Mouse (Mus musculus) thymus, postnatal 0 days (tissue): ENCODE measurements around the gene Mdm4. TPM values are rescaled to one million over a fixed set of nuclear protein-coding genes. Genes with fewer than 3 reads are reported as not detected.
"Not testable (repeated sequence)": the region's sequence is repeated elsewhere in the genome, so short reads cannot be mapped to it uniquely, and the experiment has no call there.

Source experiments
- DNase-seq: peaks from one replicate; pipeline ENCODE4 v3.0.0-alpha.2; 2015; ENCODE audit warnings: low spot score
- polyA plus RNA-seq: library from polyadenylated mRNA; unstranded; fragments of >200 nt; fragmentation: Nextera tagmentation; extraction: Ambion mirVana; gene quantifications from 2 replicates; pipeline ENCODE4 v1.2.1, GENCODE M21; 2015

Gene Mdm4
- polyA plus RNA-seq, 1 experiment from 2014 or later = 36.9 TPM

DNA sequence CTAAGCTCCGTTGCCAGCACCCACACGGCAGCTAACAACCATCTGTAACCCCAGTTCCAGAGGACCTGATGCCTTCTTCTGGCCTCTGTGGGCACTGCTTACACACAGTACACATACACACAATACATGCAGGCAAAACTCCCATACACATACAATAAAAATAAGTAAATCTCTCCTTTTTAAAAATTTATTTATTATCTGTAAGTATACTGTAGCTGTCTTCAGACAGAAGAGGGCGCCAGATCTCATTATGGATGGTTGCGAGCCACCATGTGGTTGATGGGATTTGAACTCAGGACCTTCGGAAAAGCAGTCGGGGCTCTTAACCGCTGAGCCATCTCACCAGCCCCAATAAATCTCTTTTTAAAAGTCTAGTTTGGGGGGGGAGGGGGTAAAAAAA lies 9.0 kb downstream of the Mdm4 start:
- no peak for DNase-seq

GRCm38 (mm10) chr1:133020137-133020894 lies 10.0 kb downstream of the Mdm4 start:
- DNase-seq = no peak

GRCm38 (mm10) chr1:133019312-133019711 lies 11.0 kb downstream of the Mdm4 start:
- DNase-seq = no peak

DNA sequence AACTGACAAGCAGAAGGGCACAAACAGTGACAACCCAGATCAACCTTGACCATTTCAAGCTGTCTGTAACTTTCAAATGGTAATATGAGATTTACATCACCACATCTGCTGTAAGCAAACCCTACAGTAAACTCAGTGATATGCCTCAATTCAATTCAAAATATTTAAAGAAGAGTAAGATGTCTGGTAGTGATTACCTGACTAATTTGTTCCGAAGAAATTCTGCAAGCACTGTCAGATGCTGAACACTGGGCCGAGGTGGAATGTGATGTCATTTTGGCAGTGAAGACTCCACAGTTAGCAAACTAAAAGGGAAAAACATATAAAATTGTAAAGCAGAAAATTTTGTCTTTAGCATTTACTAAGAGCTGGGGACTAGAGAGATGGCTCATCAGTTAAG lies 11.8 kb downstream of the Mdm4 start:
- no peak for DNase-seq

DNA sequence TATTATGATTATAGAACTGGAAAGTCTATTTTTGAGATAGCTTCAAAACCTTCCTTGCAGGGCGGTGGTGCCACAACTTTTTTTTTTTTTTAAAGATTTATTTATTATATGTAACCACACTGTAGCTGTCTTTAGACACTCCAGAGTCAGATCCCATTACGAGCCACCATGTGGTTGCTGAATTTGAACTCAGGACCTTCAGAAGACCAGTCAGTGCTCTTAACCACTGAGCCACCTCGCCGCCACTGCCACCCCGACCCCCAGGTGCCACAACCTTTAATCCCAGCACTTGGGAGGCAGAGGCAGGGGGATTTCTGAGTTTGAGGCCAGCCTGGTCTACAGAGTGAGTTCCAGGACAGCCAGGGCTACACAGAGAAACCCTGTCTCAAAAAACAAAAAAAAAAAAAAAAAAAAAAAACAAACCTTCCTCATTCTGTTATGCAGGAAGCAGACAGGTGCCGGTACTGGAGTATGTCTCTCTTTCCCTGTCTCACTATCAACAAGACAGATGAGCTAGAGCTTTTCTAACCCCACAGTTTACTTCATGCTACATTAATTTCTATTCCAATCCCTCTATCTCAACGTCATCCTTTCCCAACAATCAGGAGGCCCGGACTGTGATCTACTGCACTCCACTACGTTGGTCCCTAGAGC lies 13.5 kb downstream of the Mdm4 start:
- no peak for DNase-seq

DNA sequence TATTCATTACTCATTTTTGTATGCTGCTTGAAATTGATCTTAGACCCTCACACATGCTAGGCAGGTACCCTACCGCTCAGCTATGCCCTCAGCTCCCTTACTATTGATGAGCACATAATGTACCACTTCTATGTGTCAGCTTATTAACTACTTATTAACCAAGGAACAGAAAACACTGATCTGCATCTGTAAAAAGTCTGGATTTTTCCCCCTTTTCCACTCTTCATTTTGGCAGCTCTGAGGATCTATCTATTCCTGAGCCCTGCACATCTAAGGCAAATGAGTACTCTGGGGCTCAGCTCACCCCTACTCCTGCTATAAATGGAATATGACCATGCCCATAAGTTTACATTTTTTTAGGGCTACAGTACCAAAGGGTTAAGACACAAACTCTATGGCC lies 16.2 kb downstream of the Mdm4 start:
- no peak for DNase-seq

DNA sequence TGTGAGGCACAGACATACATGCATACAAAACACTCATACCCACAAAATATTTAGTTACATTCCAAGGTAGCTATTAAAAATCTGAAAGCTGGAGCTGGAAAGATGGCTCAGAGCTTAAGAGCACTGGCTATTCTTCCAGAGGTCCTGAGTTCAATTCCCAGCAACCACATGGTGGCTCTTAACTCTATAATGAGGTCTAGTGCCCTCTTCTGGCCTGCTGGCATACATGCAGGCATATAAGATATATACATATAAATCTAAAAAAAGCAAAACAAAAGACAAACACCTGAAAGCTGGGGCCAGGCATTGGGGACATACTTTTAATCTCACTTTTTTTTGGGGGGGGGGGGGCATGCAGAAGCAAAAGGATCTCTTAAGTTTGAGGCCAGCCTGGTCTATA lies 17.0 kb downstream of the Mdm4 start:
- DNase-seq = no peak

- DNase-seq = peak; percentile 53
Observed at GRCm38 (mm10) chr1:133011955-133012841, 18.2 kb downstream of the Mdm4 start.

DNA sequence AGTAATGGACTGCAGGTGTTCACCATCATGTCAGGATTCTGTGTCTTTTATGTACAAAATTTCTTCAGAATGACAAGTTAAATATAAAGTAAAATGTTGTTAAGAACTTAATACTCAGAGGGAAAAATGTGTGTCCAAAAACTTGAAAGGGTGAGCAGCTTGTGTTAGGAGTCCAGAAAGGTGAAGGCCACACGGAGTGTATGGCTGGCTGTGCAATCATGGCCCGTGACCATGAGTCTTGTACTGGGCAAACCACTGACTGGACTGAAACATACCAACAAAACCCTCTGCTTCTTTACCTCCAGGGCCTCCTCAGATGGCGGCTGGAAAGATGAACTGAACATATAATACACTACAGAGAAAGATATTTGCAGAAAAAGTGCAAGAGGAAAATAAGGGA lies 23.8 kb downstream of the Mdm4 start:
- no peak for DNase-seq

- no peak for DNase-seq
Observed at GRCm38 (mm10) chr1:133000347-133000746, 30.0 kb downstream of the Mdm4 start.

DNA sequence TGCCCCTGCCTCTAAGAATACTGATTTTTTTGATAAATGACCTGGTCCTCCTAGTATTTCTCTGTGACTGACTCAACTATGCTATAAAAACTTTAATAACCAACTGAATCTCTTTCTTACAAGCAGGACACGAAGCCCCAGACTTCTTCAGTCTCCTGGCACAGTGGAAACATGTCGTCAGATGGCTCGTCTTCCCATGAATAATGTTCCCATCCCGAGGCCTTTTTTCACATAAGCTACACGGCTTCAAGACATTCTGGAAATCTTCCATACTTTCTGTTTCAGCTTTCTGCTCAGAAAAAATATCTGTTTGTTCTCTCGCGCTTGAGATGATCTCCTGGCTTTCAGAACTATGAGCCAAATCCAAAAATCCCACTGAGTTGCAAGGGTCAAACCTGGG lies 38.8 kb downstream of the Mdm4 start:
- DNase-seq = no peak

DNA sequence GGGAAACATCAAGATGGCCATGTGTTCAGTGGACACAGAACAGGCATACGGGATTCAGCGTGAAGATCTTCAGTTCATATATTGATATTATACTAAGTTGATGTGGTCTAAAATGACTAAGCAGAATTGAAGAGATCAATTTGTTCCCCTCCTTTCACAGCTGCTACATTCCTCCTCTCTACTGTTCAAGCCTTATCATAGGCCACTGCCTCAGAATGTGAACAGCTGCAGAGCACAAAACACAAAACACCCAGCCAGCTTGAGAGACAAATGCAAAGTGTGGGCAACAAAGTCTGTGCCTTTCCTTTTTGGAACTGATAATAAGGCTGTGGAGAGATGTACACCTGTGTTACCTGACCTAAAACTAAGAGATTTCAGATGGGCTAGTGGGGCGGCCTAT lies 39.6 kb downstream of the Mdm4 start:
- DNase-seq = no peak

- DNase-seq = not testable (repeated sequence)
Observed at GRCm38 (mm10) chr1:132988556-132989459, 41.6 kb downstream of the Mdm4 start.

DNA sequence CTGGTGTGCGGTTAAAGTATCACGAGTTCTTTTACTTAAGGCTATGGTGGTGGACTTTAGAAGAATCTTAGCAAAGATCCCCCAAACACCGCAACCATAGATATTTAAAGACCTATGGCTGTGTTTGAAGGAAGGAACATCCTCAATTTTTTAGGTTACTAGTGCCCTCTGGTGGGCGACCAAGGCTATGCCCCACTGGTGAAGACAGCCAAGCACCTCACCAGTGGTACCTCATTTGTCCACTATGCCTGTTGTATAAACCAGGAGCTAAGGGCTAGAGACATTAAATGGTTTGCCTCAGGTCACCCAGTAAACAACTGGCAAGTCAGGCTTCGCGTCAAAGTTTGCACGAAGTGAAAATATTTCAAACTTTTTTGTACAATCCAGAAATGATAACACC lies 47.6 kb downstream of the Mdm4 start:
- peak; percentile 62 for DNase-seq

GRCm38 (mm10) chr1:132981232-132981631 lies 49.1 kb downstream of the Mdm4 start:
- no peak for DNase-seq

DNA sequence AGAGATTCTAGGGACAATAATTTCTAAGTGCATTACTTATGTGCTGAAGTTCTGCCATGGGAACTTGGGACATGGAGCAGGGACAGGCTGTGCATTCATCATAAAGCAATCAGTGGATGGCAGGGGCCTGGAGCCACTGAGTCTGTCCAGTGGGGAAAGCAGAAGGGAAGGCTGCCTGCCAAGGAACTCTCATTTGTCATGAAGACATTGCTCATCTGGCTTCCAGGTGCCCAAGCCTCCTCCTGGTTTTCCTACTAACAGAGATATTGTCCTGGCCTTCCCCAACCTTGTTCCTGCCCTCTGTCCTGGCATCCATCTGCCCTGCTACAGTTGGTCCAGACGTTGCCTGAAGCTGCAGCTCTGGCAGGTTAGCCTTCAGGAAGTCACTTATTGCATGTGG lies 53.0 kb downstream of the Mdm4 start:
- no peak for DNase-seq

- peak; percentile 52 for DNase-seq
Observed at GRCm38 (mm10) chr1:132968659-132969058, 61.7 kb downstream of the Mdm4 start.

- no peak for DNase-seq
Observed at GRCm38 (mm10) chr1:132964691-132965090, 65.7 kb downstream of the Mdm4 start.

DNA sequence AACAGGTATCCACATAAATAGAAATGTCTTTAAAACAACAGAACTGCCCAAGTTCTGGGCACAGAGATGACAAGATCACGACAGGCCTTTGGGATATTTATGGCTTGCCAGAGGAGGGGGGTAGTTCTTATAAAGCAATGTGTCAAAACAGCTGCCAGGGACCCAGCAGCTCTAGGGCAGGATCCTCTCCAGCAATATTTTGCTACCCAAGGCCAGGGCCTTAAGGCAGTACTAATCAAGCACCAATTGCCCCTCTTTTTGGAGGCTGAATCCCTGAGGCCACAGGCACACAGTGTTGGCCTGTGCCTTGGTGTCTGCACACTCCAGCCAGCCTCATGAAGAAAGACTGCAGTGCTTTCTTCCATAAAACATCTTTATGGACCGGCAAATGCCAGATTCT lies 66.3 kb downstream of the Mdm4 start:
- no peak for DNase-seq

- no peak for DNase-seq
Observed at GRCm38 (mm10) chr1:132961751-132962150, 68.6 kb downstream of the Mdm4 start.

- no peak for DNase-seq
Observed at GRCm38 (mm10) chr1:132956809-132957208, 73.6 kb downstream of the Mdm4 start.
